Mouse (Mus musculus): Measurements from ENCODE around the gene Gm8978.
A peak's percentile ranks its signal among the peaks of the same experiment; 100 is the strongest.
"Not testable (repeated sequence)": the region's sequence is repeated elsewhere in the genome, so short reads cannot be mapped to it uniquely, and the experiment has no call there.

Gene Gm8978

DNA sequence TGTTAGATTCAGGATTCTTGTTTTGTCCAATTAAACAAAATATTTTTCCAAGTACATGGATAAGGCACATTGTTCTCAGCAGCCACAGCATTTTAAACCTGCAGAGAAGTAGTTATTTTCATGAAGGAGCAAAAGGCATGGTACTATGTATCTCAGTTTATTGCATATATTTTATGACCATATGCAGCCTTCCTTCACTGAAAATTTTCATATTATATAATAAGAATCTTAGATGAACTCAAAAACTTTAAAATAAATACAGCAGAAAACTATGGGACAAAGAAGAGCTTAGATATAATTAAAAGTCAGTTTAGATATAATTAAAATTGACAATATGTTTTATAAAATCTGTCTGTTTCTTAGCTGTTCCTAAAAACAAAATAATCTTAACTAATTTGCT, at the start of gene Gm8978:
Gm8978 (minus strand) TSS at position 101 of the 400 bp plus-strand sequence.
- DNase-seq: not testable (repeated sequence)

DNA sequence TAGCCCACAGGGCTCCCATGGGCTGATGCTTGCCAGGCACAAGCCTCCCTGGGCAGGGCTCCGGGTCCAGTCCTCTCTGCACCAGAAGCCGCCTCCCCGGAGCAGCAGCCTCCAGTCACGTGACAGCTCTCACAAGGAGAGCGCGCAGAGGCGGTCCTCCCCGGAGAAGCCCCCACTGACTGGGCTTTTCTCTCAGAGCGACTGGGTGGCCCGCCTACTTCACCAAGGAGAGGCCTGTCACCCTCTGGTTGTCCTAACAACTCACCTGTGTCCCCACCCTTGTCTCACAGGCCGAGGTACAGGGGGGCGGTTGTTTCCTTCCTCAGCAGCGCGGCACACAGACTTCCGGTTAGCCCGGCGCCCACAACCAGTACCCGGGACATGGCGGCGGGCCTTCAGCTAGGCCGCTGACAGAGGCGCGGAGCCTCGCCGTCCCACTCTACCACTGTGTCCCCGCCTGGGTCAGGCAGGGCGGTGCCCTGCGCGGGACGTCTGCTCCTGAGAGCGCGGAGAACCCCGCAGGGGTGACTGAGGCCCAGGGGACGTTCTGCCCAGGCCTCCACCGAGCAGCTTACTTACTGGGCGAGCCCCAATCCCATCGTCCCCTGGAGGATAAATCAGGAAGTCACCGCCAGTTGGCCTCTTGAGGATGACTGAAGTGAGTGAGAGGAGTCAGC, 35.3 kb downstream of the Gm8978 start:
- peak; percentile 59 for DNase-seq

DNA sequence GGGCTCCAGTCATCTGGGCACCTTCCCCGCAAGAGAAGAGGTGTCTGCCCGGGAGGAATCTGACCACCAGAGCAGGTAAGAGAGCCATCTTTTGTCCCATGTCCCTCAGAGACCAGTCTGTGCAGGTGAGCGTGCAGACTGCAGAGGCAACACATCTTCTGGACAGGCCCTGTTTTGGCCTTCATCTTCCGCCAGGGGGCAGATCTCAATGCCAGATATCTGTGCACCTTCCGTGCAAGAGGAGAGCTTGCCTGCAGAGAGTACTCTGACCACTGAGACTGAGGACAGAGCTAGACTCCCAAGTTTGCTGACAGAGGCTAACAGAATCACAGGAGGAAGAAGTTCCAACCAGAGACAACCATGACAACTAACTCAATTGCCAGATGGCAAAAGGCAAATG, 56.5 kb downstream of the Gm8978 start:
- DNase-seq: not testable (repeated sequence)
